In the genomic region with DNA sequence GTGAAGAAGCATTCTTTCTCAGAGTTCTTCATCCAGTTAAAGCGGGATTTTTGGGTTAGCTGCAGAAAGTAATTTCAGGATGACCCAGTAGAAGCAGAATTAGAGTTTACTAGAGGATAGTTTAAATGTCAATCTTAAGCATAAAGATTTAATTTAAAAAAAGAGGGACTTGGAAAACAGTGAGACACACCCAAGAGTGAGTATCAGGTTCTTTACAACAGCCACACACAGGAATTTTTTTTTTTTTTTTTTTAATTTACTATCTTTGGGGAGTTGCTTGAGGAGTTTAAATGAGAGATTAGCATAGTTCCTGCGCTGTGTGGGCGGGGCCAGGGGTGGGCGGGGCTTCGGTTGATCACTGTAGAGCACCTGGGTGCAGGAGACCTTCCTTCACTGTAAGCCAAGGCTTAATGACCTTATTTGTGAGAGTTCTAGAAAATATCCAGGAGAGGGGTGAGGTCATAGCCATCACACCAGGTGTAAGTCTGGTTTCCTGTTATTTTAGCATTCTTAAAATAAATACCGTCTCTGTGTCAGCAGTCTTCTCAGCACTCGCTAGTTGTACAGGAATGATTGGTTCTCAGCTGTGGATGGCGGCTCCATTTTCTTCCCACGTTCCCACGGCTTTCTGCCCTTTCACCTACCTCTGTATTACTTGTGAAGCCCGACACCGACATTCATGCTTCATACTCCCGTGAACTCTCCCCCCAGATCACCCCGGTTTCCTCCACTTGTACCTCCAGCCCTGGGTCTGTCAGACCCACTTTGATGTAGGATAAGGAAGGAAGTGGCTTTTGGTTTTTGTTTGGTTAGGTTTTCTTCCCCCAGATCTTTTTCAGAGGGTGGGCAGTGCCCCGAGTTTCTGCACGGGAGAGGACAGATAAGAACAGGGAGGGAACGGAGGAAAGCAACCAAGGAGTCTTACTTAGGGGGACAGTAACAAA, we compare ENCODE assay signal across 8 mouse cellular contexts. TPM values are rescaled to one million over a fixed set of nuclear protein-coding genes. Genes with fewer than 3 reads are reported as not detected.
DNase-seq lines count a peak whose midpoint lies in the region; ATAC-seq lines count a peak whose summit lies in the region.

No protein-coding gene starts in this region.

- no peaks in the 10 kb centered on the region for H3K9me3 ChIP-seq in heart, embryonic 13.5 days
- H3K9me3 ChIP-seq in megakaryocyte, embryonic 14.5 days = no peaks in the 10 kb centered on the region

- no peak for ATAC-seq in heart, embryonic 13.5 days (ENCODE audit: extremely low read depth, insufficient number of reproducible peaks, low FRiP score, low TSS enrichment)
- peak; percentile 86 for ATAC-seq in CD4-positive, CD25-positive, alpha-beta regulatory T cell, adult 4 months
- peak; percentile 76 for ATAC-seq in erythroblast, adult 5-6 weeks (replicated peaks; ENCODE audit: low FRiP score, poor library complexity, severe bottlenecking)

- DNase-seq in heart, postnatal 36 days = no peak
- no peak for DNase-seq in adrenal gland, postnatal 36 days
- no peak for DNase-seq in adrenal gland, postnatal 10 days
- no peak for DNase-seq in layer of hippocampus, postnatal 25 days (ENCODE audit: extremely low spot score in 1 of 2, low spot score in 1 of 2)

- peaks cover 11% of the 10 kb centered on the region for H3K27me3 ChIP-seq in heart, embryonic 13.5 days (replicated peaks)
- peaks cover 8% of the 10 kb centered on the region for H3K27me3 ChIP-seq in megakaryocyte, embryonic 14.5 days (replicated peaks)

- H3K4me3 ChIP-seq in heart, embryonic 13.5 days = peak overlapping the region; percentile 31
- H3K4me3 ChIP-seq in megakaryocyte, embryonic 14.5 days (replicated peaks) = peak overlapping the region; percentile 88

- 0 out of 2 replicates have a peak overlapping the region, but pooled peaks have one; percentile 11 for H3K9ac ChIP-seq in heart, embryonic 13.5 days

- intact Hi-C loops in heart, postnatal 36 days (cut with DNase I) = no loop called here

- peaks cover 19% of the 10 kb centered on the region for H3K4me1 ChIP-seq in heart, embryonic 13.5 days
- H3K4me1 ChIP-seq in megakaryocyte, embryonic 14.5 days = peaks cover 49% of the 10 kb centered on the region

- WGBS in heart, embryonic 13.5 days = 13% methylated on average over 17 of the region's 17 CpGs

- peak overlapping the region; percentile 63 for H3K4me2 ChIP-seq in heart, embryonic 13.5 days

- H3K27ac ChIP-seq in heart, embryonic 13.5 days (replicated peaks) = no peak overlapping the region

- no peaks in the 10 kb centered on the region for H3K36me3 ChIP-seq in heart, embryonic 13.5 days
- no peaks in the 10 kb centered on the region for H3K36me3 ChIP-seq in megakaryocyte, embryonic 14.5 days (replicated peaks; ENCODE audit: low read length)

RNA-seq across cellular contexts. Expression of gene Tbc1d1, which starts 6.6 kb away (rescaled TPM):
- 24.5 and 25.4 TPM in 2 replicates for polyA plus RNA-seq in heart, embryonic 13.5 days (2015; fragmentation: Nextera tagmentation; extraction: Ambion mirVana)
- 10 to 100 TPM; 15.3 to 18.5 TPM for total RNA-seq in heart, postnatal 36 days (2021)
- polyA plus RNA-seq in CD4-positive, CD25-positive, alpha-beta regulatory T cell, adult 4 months (2017; shearing (Covaris generic)) = 10 to 100 TPM; 37.0 to 38.7 TPM
- 7.3 and 10.4 TPM in 2 replicates for total RNA-seq in erythroblast, adult 5-6 weeks (2015; ENCODE audit: low replicate concordance)
- 9.6 and 11.0 TPM in 2 replicates for total RNA-seq in erythroblast, adult 5-6 weeks (2017; ENCODE audit: low replicate concordance)
- 3.8 and 5.4 TPM in 2 replicates for polyA plus RNA-seq in megakaryocyte, embryonic 14.5 days (2012; ENCODE audit: insufficient read depth, low replicate concordance)
- total RNA-seq in adrenal gland, postnatal 36 days (2021) = 10 to 100 TPM; 11.0 to 16.6 TPM
- 10 to 100 TPM; 15.8 to 16.7 TPM for total RNA-seq in adrenal gland, postnatal 10 days (2021)
- total RNA-seq in layer of hippocampus, postnatal 25 days (2021) = 10 to 100 TPM; 26.9 to 32.4 TPM

RNA-seq across cellular contexts. Expression of gene Pgm2, which starts 56.7 kb away (rescaled TPM):
- 17.7 and 18.1 TPM in 2 replicates for polyA plus RNA-seq in heart, embryonic 13.5 days (2015; fragmentation: Nextera tagmentation; extraction: Ambion mirVana)
- 1 to 10 TPM; 5.7 to 8.5 TPM for total RNA-seq in heart, postnatal 36 days (2021)
- polyA plus RNA-seq in CD4-positive, CD25-positive, alpha-beta regulatory T cell, adult 4 months (2017; shearing (Covaris generic)) = 10 to 100 TPM; 20.3 to 25.4 TPM
- 7.1 and 10.0 TPM in 2 replicates for total RNA-seq in erythroblast, adult 5-6 weeks (2015; ENCODE audit: low replicate concordance)
- total RNA-seq in erythroblast, adult 5-6 weeks (2017; ENCODE audit: low replicate concordance) = 8.3 and 11.8 TPM in 2 replicates
- polyA plus RNA-seq in megakaryocyte, embryonic 14.5 days (2012; ENCODE audit: insufficient read depth, low replicate concordance) = 21.2 and 33.3 TPM in 2 replicates
- total RNA-seq in adrenal gland, postnatal 36 days (2021) = 10 to 100 TPM; 17.8 to 25.3 TPM
- total RNA-seq in adrenal gland, postnatal 10 days (2021) = 10 to 100 TPM; 19.9 to 20.7 TPM
- 10 to 100 TPM; 10.8 to 11.4 TPM for total RNA-seq in layer of hippocampus, postnatal 25 days (2021)
